Mouse (Mus musculus) CH12.LX (cell line): ENCODE data around the gene Bicdl1. TPM values are rescaled to one million over a fixed set of nuclear protein-coding genes. Genes with fewer than 3 reads are reported as not detected.

Source experiments
- DNase-seq: peaks from one replicate; pipeline ENCODE4 v3.0.0-alpha.2; 2013; ENCODE audit errors: extremely low read depth
- H3K27ac ChIP-seq: 2 replicates; pipeline ENCODE4 v1.5.1; 2012; ENCODE audit warnings: low read depth, mild to moderate bottlenecking, control low read depth, moderate library complexity; ENCODE audit not compliant: insufficient read depth
- H3K27me3 ChIP-seq: replicated peaks from 2 replicates; pipeline ENCODE3; 2012; ENCODE audit warnings: inconsistent platforms
- H3K36me3 ChIP-seq, 2 experiments: replicated peaks in 1 of 2; 2 replicates each; pipeline versions ENCODE3 to v1.6.1; 2012; ENCODE audit warnings: inconsistent platforms in 1 of 2, low read length in 1 of 2, mild to moderate bottlenecking in 1 of 2, mixed read lengths in 1 of 2, moderate library complexity in 1 of 2; ENCODE audit not compliant: control insufficient read depth in 1 of 2, insufficient read depth in 1 of 2
- H3K4me1 ChIP-seq, 2 experiments: 2 replicates each; pipeline ENCODE4 v1.6.1; 2012; ENCODE audit warnings: inconsistent platforms in 1 of 2, moderate library complexity in 1 of 2; ENCODE audit not compliant: insufficient read depth in 2 of 2, control insufficient read depth in 1 of 2
- H3K4me2 ChIP-seq: 2 replicates; pipeline ENCODE4 v1.6.1; 2012; ENCODE audit warnings: low read depth, mild to moderate bottlenecking, control low read depth; ENCODE audit not compliant: poor library complexity, insufficient read depth, severe bottlenecking
- H3K4me3 ChIP-seq, 3 experiments: fragments of 150-350 bp in 1 of 3; sonication (generic) in 1 of 3; replicated peaks in 1 of 3; 2 replicates each; pipeline versions ENCODE3 to v1.5.1; 2011 to 2012; ENCODE audit warnings: low read depth in 2 of 3, low read length in 2 of 3, mild to moderate bottlenecking in 2 of 3, moderate library complexity in 2 of 3, control low read depth in 1 of 3, improper control_type of control experiment in 1 of 3, inconsistent platforms in 1 of 3, mixed read lengths in 1 of 3; ENCODE audit not compliant: poor library complexity in 1 of 3
- H3K79me2 ChIP-seq: replicated peaks from 2 replicates; pipeline ENCODE4 v1.6.1; 2012; ENCODE audit warnings: mild to moderate bottlenecking, moderate library complexity; ENCODE audit not compliant: control insufficient read depth, poor library complexity, insufficient read depth, severe bottlenecking; ENCODE audit errors: extremely low read depth
- H3K9ac ChIP-seq: 2 replicates; pipeline ENCODE4 v1.6.1; 2012; ENCODE audit warnings: low read depth, mild to moderate bottlenecking, control low read depth, moderate library complexity; ENCODE audit not compliant: insufficient read depth
- H3K9me3 ChIP-seq: replicated peaks from 2 replicates; pipeline ENCODE3; 2012; ENCODE audit warnings: low read length, inconsistent platforms, mixed read lengths
- CTCF ChIP-seq, 2 experiments: IDR thresholded peaks in 1 of 2; conservative IDR thresholded peaks in 1 of 2; 2 replicates each; pipeline ENCODE4 v1.5.1; 2011 to 2012; ENCODE audit warnings: low read depth in 2 of 2, low read length in 2 of 2, improper control_type of control experiment in 1 of 2, inconsistent platforms in 1 of 2, mild to moderate bottlenecking in 1 of 2, moderate library complexity in 1 of 2
- ELF1 ChIP-seq: IDR thresholded peaks from 2 replicates; pipeline ENCODE4 v1.6.1; 2014; ENCODE audit warnings: low read depth, mild to moderate bottlenecking, inconsistent platforms, low read length, improper control_type of control experiment
- EP300 ChIP-seq: IDR thresholded peaks from 2 replicates; pipeline ENCODE4 v1.6.1; 2011; ENCODE audit warnings: low read length, improper control_type of control experiment
- ETS1 ChIP-seq: conservative IDR thresholded peaks from 2 replicates; pipeline ENCODE4 v1.6.1; 2012; ENCODE audit warnings: low read depth, mild to moderate bottlenecking, inconsistent platforms, low read length, improper control_type of control experiment, moderate library complexity
- GABPA ChIP-seq: IDR thresholded peaks from 2 replicates; pipeline ENCODE4 v1.6.1; 2012; ENCODE audit warnings: low read depth, low read length, improper control_type of control experiment, inconsistent platforms; ENCODE audit not compliant: insufficient replicate concordance
- HCFC1 ChIP-seq: IDR thresholded peaks from 2 replicates; pipeline ENCODE4 v1.6.1; 2012; ENCODE audit warnings: low read depth, mild to moderate bottlenecking, inconsistent platforms, low read length, improper control_type of control experiment
- IRF4 ChIP-seq: IDR thresholded peaks from 2 replicates; pipeline ENCODE4 v1.6.1; 2014; ENCODE audit warnings: low read depth, mild to moderate bottlenecking, inconsistent platforms, low read length, improper control_type of control experiment
- JUND ChIP-seq: conservative IDR thresholded peaks from 2 replicates; pipeline ENCODE4 v1.6.1; 2011; ENCODE audit warnings: low read depth, low read length, improper control_type of control experiment
- MAZ ChIP-seq: IDR thresholded peaks from 2 replicates; pipeline ENCODE4 v1.6.1; 2012; ENCODE audit warnings: low read depth, mild to moderate bottlenecking, inconsistent platforms, low read length, improper control_type of control experiment, moderate library complexity
- MEF2A ChIP-seq: IDR thresholded peaks from 2 replicates; pipeline ENCODE4 v1.6.1; 2014; ENCODE audit warnings: low read depth, mild to moderate bottlenecking, inconsistent platforms, low read length, improper control_type of control experiment, borderline replicate concordance
- MYC ChIP-seq: IDR thresholded peaks from 2 replicates; pipeline ENCODE4 v1.6.1; 2011; ENCODE audit warnings: low read depth, mild to moderate bottlenecking, improper control_type of control experiment, low read length
- NELFE ChIP-seq: IDR thresholded peaks from 2 replicates; pipeline ENCODE4 v1.6.1; 2011; ENCODE audit warnings: low read depth, low read length, improper control_type of control experiment
- POLR2AphosphoS2 ChIP-seq: IDR thresholded peaks from 2 replicates; pipeline ENCODE4 v1.6.1; 2011; ENCODE audit warnings: low read depth, low read length, improper control_type of control experiment
- RAD21 ChIP-seq: IDR thresholded peaks from 2 replicates; pipeline ENCODE4 v1.6.1; 2011; ENCODE audit warnings: low read depth, mild to moderate bottlenecking, low read length, improper control_type of control experiment, moderate library complexity
- RCOR1 ChIP-seq: conservative IDR thresholded peaks from 2 replicates; pipeline ENCODE4 v1.6.1; 2012; ENCODE audit warnings: low read depth, mild to moderate bottlenecking, inconsistent platforms, low read length, improper control_type of control experiment
- SIN3A ChIP-seq: IDR thresholded peaks from 2 replicates; pipeline ENCODE4 v1.6.1; 2012; ENCODE audit warnings: low read length, improper control_type of control experiment, inconsistent platforms
- SMC3 ChIP-seq: IDR thresholded peaks from 2 replicates; pipeline ENCODE4 v1.6.1; 2011; ENCODE audit warnings: low read depth, low read length, improper control_type of control experiment
- TBP ChIP-seq: conservative IDR thresholded peaks from 2 replicates; pipeline ENCODE4 v1.6.1; 2011; ENCODE audit warnings: low read depth, low read length, improper control_type of control experiment
- USF2 ChIP-seq: conservative IDR thresholded peaks from 2 replicates; pipeline ENCODE4 v1.6.1; 2011; ENCODE audit warnings: low read depth, low read length, improper control_type of control experiment
- ZKSCAN1 ChIP-seq: IDR thresholded peaks from 2 replicates; pipeline ENCODE4 v1.6.1; 2012; ENCODE audit warnings: low read depth, inconsistent platforms, low read length, improper control_type of control experiment, borderline replicate concordance
- ZMIZ1 ChIP-seq: IDR thresholded peaks from 2 replicates; pipeline ENCODE4 v1.6.1; 2012; ENCODE audit warnings: low read depth, mild to moderate bottlenecking, inconsistent platforms, low read length, improper control_type of control experiment
- dilution Hi-C: fragments of 300-500 bp; cut with MboI; formaldehyde crosslinking; loops from 2 replicates; pipeline ENCODE4 v1.14.3; 2020; ENCODE audit warnings: low sequenced_read_pairs; ENCODE audit not compliant: extremely low pct_unique_long_range_greater_than_20kb, extremely low pct_ligation_motif_present
- in situ Hi-C: fragments of 300-500 bp; cut with MboI; formaldehyde crosslinking; loops from 3 replicates; pipeline ENCODE4 v1.14.3; 2019; ENCODE audit warnings: low sequenced_read_pairs, low pct_ligation_motif_present, low pct_unique_long_range_greater_than_20kb, mixed read lengths
- polyA plus RNA-seq: library from polyadenylated mRNA; unstranded; fragments of >175 nt; gene quantifications from 2 replicates; pipeline ENCODE4 v1.2.1, GENCODE M21; 2012; ENCODE audit warnings: low read depth; ENCODE audit not compliant: insufficient read length
- total RNA-seq, 2 experiments: library from RNA; depleted of rRNA; stranded (reverse); fragments of 300-350 nt in 1 of 2; fragments of >200 nt in 1 of 2; gene quantifications; 2 replicates each; pipeline ENCODE4 v1.2.3; 2012 to 2014

Gene Bicdl1
- total and polyA plus RNA-seq, 3 experiments = 1.9 to 3.5 (median 2.3) TPM

DNA sequence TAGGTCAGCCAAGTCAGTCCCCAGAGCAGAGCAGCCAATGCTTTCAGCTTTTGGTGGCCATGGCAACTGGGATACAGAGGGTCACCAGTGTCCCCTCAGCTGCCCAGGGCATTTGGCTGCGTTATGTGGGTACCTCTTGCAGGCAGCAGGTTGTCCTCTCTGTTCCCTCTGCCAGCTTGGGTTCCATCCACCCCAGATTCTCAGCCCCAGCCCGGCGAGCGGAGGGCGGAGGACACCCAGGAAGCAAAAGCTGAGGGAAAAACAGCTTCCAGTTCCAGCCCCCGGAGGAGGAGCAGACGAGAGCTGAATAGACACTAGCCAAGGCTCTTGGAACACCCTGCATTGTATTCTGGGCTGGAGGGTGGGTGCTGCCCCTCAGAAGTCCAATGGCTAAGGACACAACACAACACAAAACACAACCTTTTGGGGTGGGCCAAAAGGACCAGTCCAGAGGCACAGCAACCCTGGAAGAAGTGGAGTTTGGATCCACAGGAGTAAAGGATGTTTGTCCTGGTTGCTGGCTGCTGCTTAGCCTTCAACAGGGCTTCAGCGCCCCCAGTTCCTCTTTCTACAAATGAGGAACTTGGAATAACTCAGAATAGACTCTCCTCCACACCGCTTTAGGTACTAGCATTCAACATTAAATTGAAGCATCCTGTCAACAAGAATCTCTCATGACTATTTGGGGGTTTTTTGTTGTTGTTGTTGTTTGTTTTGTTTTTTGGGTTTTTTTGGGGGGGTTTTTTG, 107.6 kb downstream of the Bicdl1 start:
- in situ Hi-C loops = no loop called here
- Histone ChIP-seq H3K4me1 (peaks cover 13 to 36% of the 10 kb centered on the region in 2 experiments), H3K79me2 (no peaks in the 10 kb centered on the region), H3K4me3 (no peak overlapping the region), H3K27ac (no peak overlapping the region), H3K9ac (no peak overlapping the region), H3K4me2 (no peak overlapping the region), H3K36me3 (peaks cover 32 to 41% of the 10 kb centered on the region in 2 experiments), H3K27me3 (no peaks in the 10 kb centered on the region), H3K9me3 (no peaks in the 10 kb centered on the region)
- dilution Hi-C loops = no loop called here
- peak; percentile 66 for DNase-seq
- no peak for TF ChIP-seq MAZ
- TF ChIP-seq USF2 = no peak
- no peak for TF ChIP-seq MEF2A
- peak; percentile 51; the same call in 1 of the 2 replicates for TF ChIP-seq IRF4
- TF ChIP-seq EP300 = peak; percentile 65

DNA sequence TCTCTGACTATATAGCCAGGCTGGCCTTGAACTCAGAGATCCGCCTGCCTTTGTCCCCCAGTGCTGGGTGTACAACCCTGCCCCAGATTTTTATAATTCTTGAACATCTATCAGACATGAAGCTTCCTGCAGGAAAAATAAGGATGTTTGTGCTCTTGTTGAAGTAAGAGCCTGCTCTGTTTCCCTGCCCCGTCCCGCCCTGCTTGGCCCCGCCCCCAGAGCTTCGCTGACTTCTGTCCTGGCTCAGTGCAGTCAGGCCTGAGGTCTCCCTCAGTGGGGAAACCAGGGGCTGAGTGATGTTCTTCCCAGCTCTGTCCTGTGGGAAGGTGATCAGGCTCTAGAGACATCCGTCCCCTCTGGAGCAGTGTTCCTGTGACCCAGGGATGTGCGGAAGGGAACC, 108.7 kb downstream of the Bicdl1 start:
- peaks cover 6 to 24% of the 10 kb centered on the region in 2 experiments; a peak in 3 of 4 replicates for H3K4me1 ChIP-seq
- no peak overlapping the region for H3K4me2 ChIP-seq
- no peaks in the 10 kb centered on the region for H3K79me2 ChIP-seq
- dilution Hi-C loops = no loop called here
- in situ Hi-C loops = no loop called here
- TF ChIP-seq POLR2AphosphoS2 = no peak
- no peak for TF ChIP-seq ZKSCAN1
- TF ChIP-seq CTCF (conservative IDR thresholded peaks at IDR 0.05 in 1 of 2, IDR thresholded peaks at IDR 0.05 in 1 of 2; ENCODE audit: low read depth in 2 of 2, low read length in 2 of 2) = no peak
- TF ChIP-seq GABPA = no peak
- TF ChIP-seq HCFC1 = no peak
- TF ChIP-seq RCOR1 = no peak
- no peak for TF ChIP-seq ELF1
- no peak for TF ChIP-seq MYC
- TF ChIP-seq RAD21 = no peak
- TF ChIP-seq JUND = no peak
- TF ChIP-seq ZMIZ1 = no peak
- TF ChIP-seq TBP = no peak
- TF ChIP-seq ETS1 = no peak
- TF ChIP-seq SMC3 = no peak
- TF ChIP-seq MAZ = no peak
- no peak for TF ChIP-seq SIN3A
- TF ChIP-seq NELFE = no peak
- no peak for DNase-seq
- peaks cover 44 to 53% of the 10 kb centered on the region in 2 experiments for H3K36me3 ChIP-seq
- no peaks in the 10 kb centered on the region for H3K27me3 ChIP-seq
- H3K9me3 ChIP-seq = no peaks in the 10 kb centered on the region
- H3K9ac ChIP-seq = no peak overlapping the region
- no peak overlapping the region for H3K27ac ChIP-seq
- H3K4me3 ChIP-seq = no peak overlapping the region
